Mouse (Mus musculus) embryonic stem cell, embryonic (primary cell): ENCODE measurements around the gene Ddx28.

Source experiments
- CTCF ChIA-PET, 4 experiments: fragments of 300-600 bp in 2 of 4; fragments of 350-600 bp in 2 of 4; sonication (Branson Sonifier 250); formaldehyde crosslinking; loops; one replicate each; lab custom pipeline; 2022; ENCODE audit warnings: inconsistent platforms in 2 of 4; lab: Charles Lee
- POLR2A ChIA-PET, 4 experiments: fragments of 300-600 bp in 2 of 4; fragments of 350-600 bp in 2 of 4; sonication (Branson Sonifier 250); formaldehyde crosslinking; loops; one replicate each; lab custom pipeline; 2022; ENCODE audit warnings: antibody characterized with exemption in 4 of 4, inconsistent platforms in 1 of 4; lab: Charles Lee

Gene Ddx28

GRCm38 (mm10) chr8:105964506-105965265 is 47.0 kb downstream of the Ddx28 start:
- ChIA-PET CTCF (interaction anchor here in 3 of 4 experiments (0.7 to 1.4 kb wide), 3 partner anchors 11 to 858 kb away, joined by 3 to 4 read pairs (median 3); no protein-coding TSS in a partner anchor), POLR2A (interaction anchor here in 3 of 4 experiments (0.5 to 2.2 kb wide), 26 partner anchors 9 to 734 kb away, joined by 3 to 6 read pairs (median 3); partner anchors contain the start of genes Acd (in 1 of the 3), Dus2 (in 1 of the 3), Pard6a (in 1 of the 3) and Pskh1 (in 1 of the 3))

- ChIA-PET CTCF (interaction anchor here in 2 of 4 experiments (0.5 to 0.9 kb wide), 3 partner anchors 126 to 593 kb away, joined by 3 to 6 read pairs (median 4); partner anchors contain the start of genes Ranbp10 (in 1 of the 2) and Tsnaxip1 (in 1 of the 2)), POLR2A (interaction anchor here in 2 of 4 experiments (0.7 to 2.2 kb wide), 5 partner anchors 10 to 234 kb away, joined by 3 to 6 read pairs (median 4); no protein-coding TSS in a partner anchor)
Observed at GRCm38 (mm10) chr8:105961536-105961935, 50.1 kb downstream of the Ddx28 start.

- ChIA-PET CTCF (interaction anchor here in 2 of 4 experiments (0.5 to 0.9 kb wide), 3 partner anchors 126 to 593 kb away, joined by 3 to 6 read pairs (median 4); partner anchors contain the start of genes Ranbp10 (in 1 of the 2) and Tsnaxip1 (in 1 of the 2)), POLR2A (interaction anchor here in 2 of 4 experiments (1.3 to 2.2 kb wide), 3 partner anchors 13 to 24 kb away, joined by 3 to 6 read pairs (median 4); no protein-coding TSS in a partner anchor)
Observed at GRCm38 (mm10) chr8:105961101-105961500, 50.6 kb downstream of the Ddx28 start.
